Mouse (Mus musculus) forebrain, embryonic 12.5 days (tissue): ENCODE data around the gene Gm11168. TPM values are rescaled to one million over a fixed set of nuclear protein-coding genes. Genes with fewer than 3 reads are reported as not detected.
"Not testable (repeated sequence)": the region's sequence is repeated elsewhere in the genome, so short reads cannot be mapped to it uniquely, and the experiment has no call there.

Experiments
- ATAC-seq: fragments of 200-750 bp; cut with Nextera tagmentation; 2 replicates; pipeline ENCODE4 v1.8.0; 2017; ENCODE audit warnings: moderate TSS enrichment; ENCODE audit not compliant: low FRiP score
- H3K27ac ChIP-seq: fragments of 300-500 bp; sonication (generic); 2 replicates; pipeline ENCODE4 v1.5.1; 2016; ENCODE audit warnings: mild to moderate bottlenecking
- H3K27me3 ChIP-seq: fragments of 300-500 bp; sonication (generic); 2 replicates; pipeline ENCODE4 v1.6.1; 2016; ENCODE audit warnings: mild to moderate bottlenecking
- H3K36me3 ChIP-seq: fragments of 300-500 bp; sonication (generic); replicated peaks from 2 replicates; pipeline ENCODE4 v1.6.1; 2016; ENCODE audit warnings: mild to moderate bottlenecking
- H3K4me1 ChIP-seq: fragments of 300-500 bp; sonication (generic); 2 replicates; pipeline ENCODE4 v1.6.1; 2016
- H3K4me2 ChIP-seq: fragments of 300-500 bp; sonication (generic); 2 replicates; pipeline ENCODE4 v1.6.1; 2016; ENCODE audit warnings: mild to moderate bottlenecking, moderate library complexity
- H3K4me3 ChIP-seq: fragments of 300-500 bp; sonication (generic); replicated peaks from 2 replicates; pipeline ENCODE4 v1.5.1; 2016; ENCODE audit warnings: mild to moderate bottlenecking
- H3K9ac ChIP-seq: fragments of 300-500 bp; sonication (generic); 2 replicates; pipeline ENCODE4 v1.6.1; 2016; ENCODE audit warnings: mild to moderate bottlenecking
- H3K9me3 ChIP-seq: fragments of 300-500 bp; sonication (generic); 2 replicates; pipeline ENCODE4 v1.6.1; 2016
- WGBS: fragments of 180-500 bp; shearing (Covaris S2); methylation state at CpG from one replicate; pipeline ENCODE4 v1.1.7; 2016; 5-methylcytosine and 5-hydroxymethylcytosine counted together
- polyA plus RNA-seq: library from polyadenylated mRNA; unstranded; fragments of >200 nt; fragmentation: Nextera tagmentation; extraction: Ambion mirVana; gene quantifications from 2 replicates; pipeline ENCODE4 v1.2.1, GENCODE M21; 2016

Gene Gm11168
- polyA plus RNA-seq, 1 experiment from 2014 or later: not detected

GRCm38 (mm10) chr9:3017108-3017507 lies 14.0 kb downstream of the Gm11168 start, which contains the start of gene Gm10719:
Gm10719 (plus strand) TSS chr9:3017408.
- H3K4me1 ChIP-seq, H3K4me3 ChIP-seq, H3K27ac ChIP-seq, H3K9ac ChIP-seq, H3K4me2 ChIP-seq, H3K27me3 ChIP-seq, H3K9me3 ChIP-seq, ATAC-seq, H3K36me3 ChIP-seq: not testable (repeated sequence)
- 56% methylated on average over 1 of the region's 9 CpGs for WGBS

GRCm38 (mm10) chr9:3018944-3019343 lies 15.8 kb downstream of the Gm11168 start:
- H3K4me3 ChIP-seq, H3K4me2 ChIP-seq, H3K36me3 ChIP-seq, ATAC-seq, H3K9ac ChIP-seq, H3K9me3 ChIP-seq, H3K27ac ChIP-seq, H3K27me3 ChIP-seq, H3K4me1 ChIP-seq: not testable (repeated sequence)
- WGBS: 58% methylated on average over 9 of the region's 9 CpGs

GRCm38 (mm10) chr9:3019835-3020727 lies 16.9 kb downstream of the Gm11168 start:
- 74% methylated on average over 16 of the region's 19 CpGs for WGBS
- peak; percentile 64 for ATAC-seq
- H3K4me1 ChIP-seq, H3K4me2 ChIP-seq, H3K27ac ChIP-seq, H3K36me3 ChIP-seq, H3K27me3 ChIP-seq, H3K9ac ChIP-seq, H3K4me3 ChIP-seq, H3K9me3 ChIP-seq: not testable (repeated sequence)

GRCm38 (mm10) chr9:3022316-3023008 lies 19.3 kb downstream of the Gm11168 start:
- H3K4me2 ChIP-seq, H3K27ac ChIP-seq, H3K27me3 ChIP-seq, H3K4me3 ChIP-seq, H3K4me1 ChIP-seq, H3K9me3 ChIP-seq, ATAC-seq, H3K9ac ChIP-seq, H3K36me3 ChIP-seq: not testable (repeated sequence)
- WGBS: 73% methylated on average over 11 of the region's 13 CpGs

GRCm38 (mm10) chr9:3023312-3023984 lies 20.3 kb downstream of the Gm11168 start, which contains the start of gene Gm10718:
Gm10718 (plus strand) TSS chr9:3023547.
- H3K9me3 ChIP-seq, H3K36me3 ChIP-seq, H3K27me3 ChIP-seq, H3K4me2 ChIP-seq, H3K4me3 ChIP-seq, H3K9ac ChIP-seq, H3K4me1 ChIP-seq, H3K27ac ChIP-seq, ATAC-seq: not testable (repeated sequence)
- 74% methylated on average over 12 of the region's 13 CpGs for WGBS

GRCm38 (mm10) chr9:3023985-3024648 lies 21.0 kb downstream of the Gm11168 start:
- H3K4me3 ChIP-seq, ATAC-seq, H3K27me3 ChIP-seq, H3K9ac ChIP-seq, H3K27ac ChIP-seq, H3K9me3 ChIP-seq, H3K4me1 ChIP-seq, H3K36me3 ChIP-seq, H3K4me2 ChIP-seq: not testable (repeated sequence)
- WGBS: 77% methylated on average over 16 of the region's 16 CpGs

- not testable (repeated sequence) for H3K4me3 ChIP-seq, H3K27ac ChIP-seq, H3K36me3 ChIP-seq, H3K9me3 ChIP-seq, H3K4me2 ChIP-seq, H3K4me1 ChIP-seq, H3K9ac ChIP-seq, H3K27me3 ChIP-seq, ATAC-seq
- WGBS: 73% methylated on average over 12 of the region's 12 CpGs
Observed at GRCm38 (mm10) chr9:3024912-3025467, 21.8 kb downstream of the Gm11168 start, which contains the start of gene Gm10717. Gm10717 (plus strand) TSS chr9:3025417.

GRCm38 (mm10) chr9:3025653-3026052 lies 22.5 kb downstream of the Gm11168 start:
- not testable (repeated sequence) for H3K27ac ChIP-seq, H3K4me2 ChIP-seq, H3K9me3 ChIP-seq, H3K4me1 ChIP-seq, H3K4me3 ChIP-seq, H3K36me3 ChIP-seq, ATAC-seq, H3K9ac ChIP-seq, H3K27me3 ChIP-seq
- 70% methylated on average over 5 of the region's 6 CpGs for WGBS

GRCm38 (mm10) chr9:3026136-3026535 lies 23.0 kb downstream of the Gm11168 start:
- ATAC-seq, H3K4me2 ChIP-seq: not testable (repeated sequence)

GRCm38 (mm10) chr9:3026741-3027140 lies 23.6 kb downstream of the Gm11168 start:
- H3K4me1 ChIP-seq, H3K36me3 ChIP-seq, H3K27me3 ChIP-seq, H3K4me2 ChIP-seq, H3K9ac ChIP-seq, ATAC-seq, H3K4me3 ChIP-seq, H3K27ac ChIP-seq, H3K9me3 ChIP-seq: not testable (repeated sequence)
- WGBS: 69% methylated on average over 9 of the region's 9 CpGs

More at GRCm38 (mm10) chr9:3026136-3026535, 23.0 kb downstream of the Gm11168 start:
- not testable (repeated sequence) for H3K27me3 ChIP-seq, H3K4me3 ChIP-seq, H3K9ac ChIP-seq, H3K9me3 ChIP-seq, H3K36me3 ChIP-seq, H3K27ac ChIP-seq, H3K4me1 ChIP-seq
- 73% methylated on average over 5 of the region's 5 CpGs for WGBS

- not testable (repeated sequence) for H3K27ac ChIP-seq, H3K4me1 ChIP-seq, H3K9me3 ChIP-seq, H3K4me2 ChIP-seq, H3K36me3 ChIP-seq, H3K9ac ChIP-seq, H3K4me3 ChIP-seq, ATAC-seq, H3K27me3 ChIP-seq
- 69% methylated on average over 9 of the region's 9 CpGs for WGBS
Observed at GRCm38 (mm10) chr9:3027200-3027599, 24.1 kb downstream of the Gm11168 start.
